Mouse (Mus musculus) telencephalon, adult 2 months (tissue): Measurements from ENCODE around the gene Tfap4.
A peak's percentile ranks its signal among the peaks of the same experiment; 100 is the strongest.

ENCODE experiments used
- DNase-seq: peaks from one replicate; pipeline ENCODE4 v3.0.0-alpha.2; 2011; ENCODE audit warnings: low read depth, low spot score

Tfap4 gene

GRCm38 (mm10) chr16:4559715-4560144 lies at the start of gene Tfap4:
TSS of gene Tfap4 (minus strand) at chr16:4559854.
- peak; percentile 86 for DNase-seq

- no peak for DNase-seq
Observed at GRCm38 (mm10) chr16:4608532-4609059, 48.9 kb upstream of the Tfap4 start.

- DNase-seq, result peak; percentile 50
Observed at GRCm38 (mm10) chr16:4607818-4608531, 48.3 kb upstream of the Tfap4 start.

DNA sequence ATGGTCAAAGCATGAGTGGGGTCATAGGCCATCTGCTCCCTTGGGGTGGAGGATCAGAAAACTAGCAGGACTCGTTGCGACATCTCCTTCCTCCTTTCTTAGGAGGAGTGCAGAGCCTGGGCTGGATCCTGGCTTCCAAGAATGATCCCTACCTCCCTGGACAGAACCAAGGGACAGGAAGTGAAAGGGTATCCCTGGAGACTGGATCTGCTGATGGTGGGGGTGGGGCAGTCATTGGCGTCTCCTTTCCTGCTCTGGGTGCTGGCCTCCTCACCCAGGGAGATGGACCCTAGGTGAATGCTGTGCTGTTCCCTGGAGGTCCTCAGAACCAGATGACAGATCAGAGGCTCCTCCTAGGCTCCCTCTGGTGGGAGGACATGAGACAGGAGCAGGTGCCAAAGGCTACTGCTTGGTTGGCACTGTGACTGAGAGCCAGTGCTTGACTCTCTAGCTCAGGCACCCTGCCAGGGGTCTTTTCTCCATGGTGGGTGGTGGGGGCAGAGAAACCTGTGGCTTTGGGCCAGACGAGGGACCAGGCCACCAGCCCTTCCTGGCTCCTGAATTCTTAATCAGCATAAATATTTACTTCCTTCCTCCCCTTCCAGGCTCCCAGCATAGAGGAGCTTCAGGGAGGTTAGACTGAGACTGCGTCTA lies 46.9 kb upstream of the Tfap4 start:
- no peak for DNase-seq

- DNase-seq, result no peak
Observed at GRCm38 (mm10) chr16:4605514-4606131, 46.0 kb upstream of the Tfap4 start.

DNA sequence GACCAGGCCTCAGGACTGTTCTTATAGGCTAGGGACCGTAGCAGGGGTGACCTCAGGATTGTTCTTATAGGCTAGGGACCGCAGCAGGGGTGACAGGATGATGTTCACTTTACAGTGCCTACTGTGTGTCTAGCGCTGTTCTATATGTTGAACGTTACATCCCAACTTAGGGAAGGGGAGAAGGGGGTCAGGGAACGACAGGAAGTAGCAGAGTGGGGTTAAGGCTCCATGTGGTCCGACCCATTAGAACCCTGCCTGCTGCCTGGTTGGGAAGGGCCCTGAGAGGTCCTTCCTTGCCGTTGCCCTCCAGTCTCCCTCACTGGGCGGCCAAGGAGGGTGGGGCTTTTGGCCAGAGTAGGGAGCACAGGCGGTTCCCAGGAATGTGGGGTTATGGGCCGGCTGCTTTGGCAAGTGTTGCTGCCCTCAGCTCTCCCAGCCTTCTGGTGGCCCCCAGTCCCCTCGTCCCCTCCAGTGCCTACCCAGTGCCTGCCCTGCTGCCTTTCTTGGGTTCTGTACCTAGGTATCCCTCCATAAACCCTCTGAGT lies 44.7 kb upstream of the Tfap4 start:
- no peak for DNase-seq

DNA sequence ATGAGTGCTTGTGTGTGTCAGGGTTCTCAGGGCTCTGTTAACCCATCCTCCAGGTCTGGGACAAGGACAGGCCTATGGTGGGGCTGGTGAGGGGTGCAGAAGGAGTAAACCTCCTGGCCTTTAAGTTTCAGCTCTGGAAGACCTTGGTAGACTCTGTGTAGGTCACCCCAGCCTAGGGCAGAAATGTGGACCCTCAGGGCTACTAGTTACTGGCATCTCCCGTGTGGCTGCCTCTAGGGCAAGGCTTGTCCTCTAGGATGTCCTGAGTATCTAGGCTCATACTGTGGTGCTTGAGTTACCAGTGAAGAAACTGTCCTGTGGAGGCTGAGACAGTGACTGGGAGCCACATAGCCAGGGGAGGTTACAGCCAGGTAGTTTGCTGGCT lies 43.8 kb upstream of the Tfap4 start:
- no peak for DNase-seq

GRCm38 (mm10) chr16:4602766-4603452 lies 43.3 kb upstream of the Tfap4 start:
- no peak for DNase-seq

DNA sequence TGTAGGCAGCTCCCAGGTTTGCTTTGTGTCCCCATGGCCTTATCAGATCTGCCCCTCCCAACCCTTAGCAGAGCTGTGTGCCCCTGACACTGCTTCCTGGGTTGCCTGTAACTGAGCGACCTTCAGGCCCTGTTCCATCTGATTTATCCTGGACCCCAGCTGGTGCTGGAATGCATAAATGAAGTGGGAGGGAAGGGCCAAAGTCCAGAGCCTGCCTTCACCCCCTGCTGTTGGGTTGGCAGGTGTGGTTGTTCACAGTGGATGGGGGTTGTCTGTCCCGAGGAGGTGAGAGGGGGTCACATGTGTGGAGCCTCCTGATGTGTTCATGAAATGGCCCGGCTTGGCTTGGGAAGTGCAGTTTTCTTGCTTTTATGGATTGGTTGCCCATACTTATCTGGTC lies 42.5 kb upstream of the Tfap4 start:
- DNase-seq, result no peak

DNA sequence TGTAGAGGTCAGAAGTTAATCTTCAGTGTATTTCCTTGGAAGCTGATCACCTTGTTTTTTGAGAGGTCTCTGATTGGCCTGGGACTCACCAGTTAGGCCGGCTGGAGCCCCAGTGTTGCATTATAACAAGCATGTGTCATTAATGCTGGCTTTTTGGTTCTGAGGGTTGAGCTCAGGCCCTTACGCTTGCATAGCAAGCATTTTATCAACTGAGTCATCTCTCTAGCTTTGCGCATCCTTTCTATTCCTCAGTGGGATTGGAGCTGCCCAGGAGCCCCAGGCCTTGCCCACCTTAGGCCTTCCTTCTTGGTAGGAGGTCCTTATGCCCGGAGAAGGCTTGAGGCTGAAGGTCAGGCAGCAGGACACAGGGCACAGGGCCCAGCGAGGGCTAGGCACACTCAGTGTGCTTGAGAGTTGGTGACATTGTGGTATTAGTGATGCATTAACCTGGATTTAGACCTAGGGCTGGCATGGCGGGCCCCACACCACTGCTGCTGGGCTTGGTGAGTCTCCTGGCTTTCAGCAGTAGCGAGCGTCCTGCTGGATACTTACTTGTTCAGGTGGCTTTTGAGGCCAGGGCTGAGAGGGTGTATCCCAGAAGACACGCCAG lies 41.2 kb upstream of the Tfap4 start:
- DNase-seq, result no peak

GRCm38 (mm10) chr16:4599616-4600015 lies 40.0 kb upstream of the Tfap4 start:
- no peak for DNase-seq

DNA sequence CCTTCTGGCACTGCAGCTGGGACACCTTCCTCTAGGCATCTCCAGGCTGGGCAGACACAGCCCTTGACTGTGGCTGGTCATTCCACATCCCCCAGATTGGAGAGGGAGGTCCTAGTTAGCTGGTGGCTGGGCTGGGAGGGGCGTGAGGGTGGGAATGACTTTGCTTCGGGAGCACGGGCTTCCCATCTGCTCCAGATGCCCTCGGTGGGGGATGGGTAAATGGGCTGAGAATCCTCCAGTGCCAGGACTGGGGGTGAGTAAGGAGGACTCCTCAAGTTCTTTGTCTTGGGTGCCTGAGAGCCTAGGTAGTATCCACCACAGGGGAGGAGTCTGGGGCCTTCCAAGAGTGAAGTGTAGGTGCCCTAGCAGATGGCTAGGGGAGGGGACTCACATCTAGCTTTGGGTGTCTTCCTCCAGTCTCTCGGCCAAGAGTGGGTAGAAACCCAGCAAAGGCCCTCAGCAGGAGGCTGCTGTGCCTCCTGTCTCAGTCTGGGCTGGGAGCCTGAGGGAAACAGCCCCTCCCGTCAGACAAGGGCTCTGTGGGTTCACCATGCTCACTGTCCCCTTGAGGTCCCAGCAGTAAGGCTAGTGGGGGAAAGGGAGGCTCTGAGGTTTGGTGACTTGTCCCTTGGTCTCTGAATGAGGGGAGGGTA lies 39.4 kb upstream of the Tfap4 start:
- DNase-seq, result no peak

DNA sequence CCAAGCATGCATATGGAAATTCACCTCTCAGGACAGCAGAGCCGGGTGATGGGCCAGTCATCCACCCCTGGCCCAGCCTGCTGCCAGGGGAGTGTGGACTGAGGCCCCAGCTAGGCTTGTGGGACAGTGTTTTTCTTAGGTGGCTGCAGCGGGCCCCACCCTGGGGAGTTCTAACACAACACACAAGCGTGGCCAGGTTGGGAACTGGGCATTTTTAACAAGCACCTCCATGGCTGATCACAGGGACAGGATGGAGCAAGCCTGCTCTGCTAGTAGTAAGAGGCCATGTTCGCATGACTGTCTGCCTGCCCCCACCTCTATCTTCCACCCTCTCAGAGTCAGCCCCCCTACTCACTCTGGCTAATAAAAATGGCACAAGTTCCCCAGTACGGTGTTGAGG lies 38.4 kb upstream of the Tfap4 start:
- no peak for DNase-seq

DNA sequence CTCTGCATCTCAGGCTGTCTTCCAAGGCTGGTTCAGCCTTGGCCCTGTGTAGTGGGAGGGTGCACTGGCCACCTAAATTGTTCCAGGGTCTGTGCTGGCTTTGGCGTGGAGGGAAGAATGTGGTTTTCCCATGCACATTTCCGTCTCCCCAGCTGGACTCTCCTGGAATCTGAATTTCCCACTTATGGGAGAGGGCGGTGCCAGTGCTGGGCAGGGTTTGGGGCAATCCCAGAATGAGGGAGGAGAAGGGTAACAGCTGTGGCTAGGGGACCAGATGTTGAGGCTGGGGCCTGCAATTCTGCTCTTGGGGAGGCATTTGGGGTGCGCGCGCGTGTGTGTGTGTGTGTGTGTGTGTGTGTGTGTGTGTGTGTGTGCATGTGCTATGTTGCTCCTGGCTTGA lies 37.6 kb upstream of the Tfap4 start:
- DNase-seq, result no peak

DNA sequence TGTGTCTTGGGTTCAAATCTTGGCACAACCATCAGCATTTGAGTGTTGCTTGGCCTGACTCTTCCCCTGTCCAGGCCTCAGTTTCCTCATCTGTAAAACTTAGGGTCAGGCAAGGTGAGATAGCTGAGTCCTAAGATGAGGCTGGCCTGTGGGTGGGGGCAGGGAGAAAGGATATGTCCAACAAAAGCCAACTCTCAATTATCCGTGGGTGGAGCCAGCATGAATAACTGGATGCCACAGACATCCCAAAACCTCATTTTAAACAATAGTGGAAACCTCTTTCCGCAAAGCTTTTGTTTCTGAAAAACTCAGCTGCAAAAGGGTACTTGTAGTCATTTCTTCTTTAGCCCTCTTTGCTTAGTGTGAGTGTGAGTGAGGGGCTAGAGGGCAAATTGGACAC lies 37.2 kb upstream of the Tfap4 start:
- DNase-seq, result no peak

DNA sequence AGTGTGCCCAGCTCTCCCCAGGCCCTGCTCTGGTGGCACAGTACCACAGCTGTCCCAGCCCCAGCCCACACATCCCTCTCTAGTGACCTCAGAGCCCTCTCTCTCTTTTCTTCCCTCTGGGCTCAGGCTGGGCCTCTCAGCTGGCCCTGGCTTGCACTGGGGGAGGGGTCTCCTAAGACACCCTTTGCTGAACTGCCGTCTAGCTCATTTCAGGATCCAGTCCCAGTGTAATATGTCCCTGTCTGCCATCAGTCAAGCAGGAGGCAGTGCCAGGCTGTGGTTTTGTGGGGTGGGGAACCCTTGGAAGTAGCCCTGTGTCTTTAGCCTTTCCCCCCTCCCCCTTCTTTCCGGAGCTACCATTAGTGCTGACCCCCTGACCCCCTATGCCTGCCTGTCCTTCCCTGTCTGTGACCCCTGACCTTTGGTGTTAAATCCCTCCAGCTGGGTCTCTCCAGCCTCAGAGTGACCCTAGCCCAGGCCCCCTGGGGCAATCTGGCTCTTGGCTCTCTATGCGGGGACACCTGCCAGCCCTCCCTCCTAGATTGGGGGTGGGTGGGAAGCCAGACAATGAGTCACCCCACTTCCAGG lies 36.6 kb upstream of the Tfap4 start:
- DNase-seq, result no peak

DNA sequence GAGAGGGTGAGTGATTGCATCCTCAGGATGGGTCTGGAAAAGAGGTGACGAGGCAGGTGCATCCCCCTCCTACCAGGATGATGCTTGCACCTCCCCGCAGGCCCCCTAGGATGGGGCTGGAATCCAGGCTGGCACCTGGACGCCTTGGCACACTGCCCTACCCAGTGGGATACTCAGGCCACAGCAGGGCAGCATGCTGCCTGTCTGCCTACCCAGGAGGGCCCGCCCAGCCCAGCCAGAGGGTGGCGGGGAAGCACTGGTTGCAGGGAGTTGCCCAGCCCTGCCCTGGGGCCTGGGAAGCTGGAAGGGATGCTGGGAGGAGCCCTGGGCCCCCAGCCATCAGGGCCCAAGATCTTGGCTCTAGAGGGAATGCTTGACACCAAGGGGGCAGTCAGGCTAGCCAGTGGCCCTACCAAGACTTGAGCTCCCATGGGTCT lies 35.9 kb upstream of the Tfap4 start:
- no peak for DNase-seq

DNA sequence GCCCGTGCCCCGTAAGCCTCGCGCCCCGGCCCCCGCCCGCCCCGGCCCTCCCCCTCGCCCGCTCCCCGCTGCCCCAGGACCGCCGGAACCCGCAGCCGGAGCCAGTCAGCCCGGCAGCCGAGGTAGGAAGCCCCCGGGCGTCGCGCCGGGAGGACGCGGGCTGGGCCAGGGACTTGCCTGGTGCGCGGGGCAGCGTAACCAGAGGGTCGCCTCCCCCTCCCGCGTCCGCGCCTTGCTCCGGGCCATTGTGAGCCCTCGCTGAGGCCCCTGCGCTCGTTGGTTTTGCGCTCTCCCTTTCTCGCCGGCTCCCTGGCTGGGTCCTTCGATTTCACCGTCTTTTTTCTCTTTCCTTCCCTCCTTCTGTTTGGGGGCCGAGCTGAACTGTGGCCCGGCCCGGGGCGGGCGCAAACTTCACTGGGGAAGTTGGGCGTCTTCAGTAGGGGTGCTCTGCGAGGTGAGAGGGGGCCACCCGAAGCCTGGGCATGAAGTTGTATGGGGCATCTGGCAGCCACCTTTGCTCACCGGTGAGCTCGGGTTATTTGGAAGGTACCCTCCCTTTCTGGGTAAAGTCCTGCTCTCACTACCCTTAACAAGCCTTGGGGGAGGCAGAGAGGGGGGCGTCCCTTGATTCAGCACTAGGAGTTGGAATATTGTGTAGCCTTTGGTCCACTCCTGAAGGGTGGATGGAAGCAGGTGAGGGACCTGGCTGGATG lies 35.3 kb upstream of the Tfap4 start:
- DNase-seq, result no peak

GRCm38 (mm10) chr16:4593971-4594813 lies 34.5 kb upstream of the Tfap4 start, which contains the start of gene Glis2:
TSS of gene Glis2 (plus strand) at chr16:4594713.
- DNase-seq, result peak; percentile 27
